Mouse (Mus musculus) ovary, postnatal 36 days (tissue): ENCODE measurements around the gene Gm11554.
"Not testable (repeated sequence)": the region's sequence is repeated elsewhere in the genome, so short reads cannot be mapped to it uniquely, and the experiment has no call there.

Experiments used
- DNase-seq: peaks from one replicate; pipeline ENCODE4 v3.0.0; 2022; ENCODE audit warnings: low spot score, mixed read lengths

Gene Gm11554

DNA sequence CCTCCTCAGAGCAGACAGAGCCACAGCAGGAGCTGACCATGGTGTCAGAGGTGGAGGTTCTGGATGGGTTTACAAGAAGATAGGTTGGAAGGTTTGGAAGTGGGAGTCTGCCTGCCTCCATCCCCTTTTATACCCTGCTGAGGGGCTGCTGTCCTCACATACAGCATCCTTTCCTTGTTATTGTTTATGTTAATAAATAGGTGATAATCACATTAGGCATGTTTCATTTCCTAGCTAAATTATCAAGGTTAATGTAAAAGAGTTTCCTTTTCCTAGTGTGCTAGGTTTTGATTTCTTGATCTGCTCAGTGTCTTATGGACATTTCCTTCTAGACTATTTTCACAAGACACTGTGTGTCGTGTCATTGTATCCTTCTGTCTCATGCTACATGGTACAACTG, at the start of gene Gm11554:
Gene Gm11554, minus strand, starts transcription at position 101 of the 400 bp plus-strand sequence.
- not testable (repeated sequence) for DNase-seq

GRCm38 (mm10) chr11:99851508-99851907, 47.3 kb upstream of the Gm11554 start, which contains the start of gene Krtap4-16:
Gene Krtap4-16, minus strand, starts transcription at chr11:99851608.
- no peak for DNase-seq

- no peak for DNase-seq
Measured at GRCm38 (mm10) chr11:99846746-99847145, 42.5 kb upstream of the Gm11554 start.

DNA sequence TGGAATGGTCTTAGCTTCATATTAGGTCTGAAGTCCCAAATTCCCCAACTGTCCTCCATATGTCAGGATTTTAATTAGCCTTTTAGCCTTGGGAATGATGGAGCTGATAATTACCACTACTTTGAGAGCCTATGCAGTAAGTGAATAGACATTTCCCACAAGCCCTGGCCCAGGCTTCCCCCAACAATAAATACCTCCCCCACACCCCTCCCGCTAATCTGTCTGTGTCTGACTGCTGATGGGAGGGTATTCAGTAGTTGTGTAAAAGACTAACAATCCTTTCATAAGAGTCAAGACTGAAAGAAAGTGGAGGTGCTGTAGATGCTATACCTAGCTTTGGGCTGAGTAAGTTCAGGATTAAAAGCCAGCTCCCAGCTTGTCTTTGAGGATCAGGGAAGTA, 37.9 kb upstream of the Gm11554 start:
- no peak for DNase-seq

DNA sequence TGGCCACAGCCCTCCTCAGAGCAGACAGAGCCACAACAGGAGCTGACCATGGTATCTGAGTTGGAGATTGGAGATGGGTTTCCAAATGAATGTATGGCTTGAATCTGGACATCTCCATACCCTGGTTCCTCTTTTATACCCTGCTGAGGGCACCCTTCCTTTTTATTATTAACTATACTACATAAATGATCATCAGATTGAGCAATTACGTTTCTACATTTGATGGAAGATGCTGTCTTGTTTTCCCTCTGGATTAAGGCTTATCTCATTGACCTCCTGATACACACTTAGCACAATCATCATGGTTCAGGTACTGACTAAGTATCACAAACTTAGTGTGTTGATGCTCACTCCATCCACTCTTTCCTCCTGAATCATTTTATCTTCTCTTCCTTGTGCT, 33.7 kb upstream of the Gm11554 start, which contains the start of gene 2300003K06Rik:
Gene 2300003K06Rik, minus strand, starts transcription at position 101 of the 400 bp plus-strand sequence.
- DNase-seq, result no peak

- not testable (repeated sequence) for DNase-seq
Measured at GRCm38 (mm10) chr11:99815566-99815965, 11.3 kb upstream of the Gm11554 start, which contains the start of gene Gm11564. Gene Gm11564, minus strand, starts transcription at chr11:99815666.

- not testable (repeated sequence) for DNase-seq
Measured at GRCm38 (mm10) chr11:99809792-99810191, 5.5 kb upstream of the Gm11554 start, which contains the start of gene Krtap4-13. Gene Krtap4-13, minus strand, starts transcription at chr11:99809892.

- not testable (repeated sequence) for DNase-seq
Measured at GRCm38 (mm10) chr11:99798832-99799231, 5.4 kb downstream of the Gm11554 start, which contains the start of gene Gm11569. Gene Gm11569, minus strand, starts transcription at chr11:99798932.

DNA sequence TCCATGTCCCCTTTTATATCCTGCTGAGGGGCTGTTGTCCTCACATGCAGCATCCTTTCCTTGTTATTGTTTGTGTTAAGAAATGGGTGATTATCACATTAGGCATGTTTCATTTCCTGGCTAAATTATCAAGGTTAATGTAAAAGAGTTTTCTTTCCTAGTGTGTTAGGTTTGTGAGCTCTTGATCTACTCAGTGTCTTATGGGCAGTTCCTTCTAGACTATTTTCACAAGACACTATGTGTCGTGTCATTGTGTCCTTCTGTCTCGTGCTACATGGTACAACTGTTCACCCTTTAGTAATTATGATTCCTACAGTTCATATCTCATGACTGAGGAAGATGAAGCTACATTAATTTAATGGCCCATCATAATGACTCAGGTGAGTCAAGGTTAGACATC, 10.9 kb downstream of the Gm11554 start, which contains the start of gene Gm11596:
Gene Gm11596, minus strand, starts transcription at position 101 of the 400 bp plus-strand sequence.
- DNase-seq, result no peak

- DNase-seq, result not testable (repeated sequence)
Measured at GRCm38 (mm10) chr11:99784900-99785299, 19.3 kb downstream of the Gm11554 start, which contains the start of gene Krtap4-9. Gene Krtap4-9, plus strand, starts transcription at chr11:99785200.

GRCm38 (mm10) chr11:99780604-99781003, 23.6 kb downstream of the Gm11554 start, which contains the start of gene Krtap4-8:
Gene Krtap4-8, minus strand, starts transcription at chr11:99780704.
- DNase-seq, result no peak

DNA sequence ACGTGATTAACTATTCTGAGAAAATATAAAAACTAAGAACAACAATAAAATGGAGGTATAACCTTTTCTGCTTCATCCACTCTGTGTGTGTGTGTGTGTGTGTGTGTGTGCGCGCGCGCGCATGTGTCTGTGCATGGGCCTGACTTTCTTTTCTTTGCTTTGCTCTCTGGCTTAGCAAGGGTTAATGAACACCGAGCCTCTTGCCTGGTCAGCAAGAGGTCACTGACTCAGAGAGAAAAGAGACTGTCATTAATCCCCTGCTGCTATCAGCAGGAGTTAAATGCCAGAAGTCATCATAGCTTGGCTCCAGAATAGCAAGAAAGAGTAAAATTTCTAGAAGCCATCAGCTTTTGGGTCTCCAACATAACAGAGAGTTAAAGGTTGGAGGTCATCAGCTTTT, 25.8 kb downstream of the Gm11554 start:
- no peak for DNase-seq

DNA sequence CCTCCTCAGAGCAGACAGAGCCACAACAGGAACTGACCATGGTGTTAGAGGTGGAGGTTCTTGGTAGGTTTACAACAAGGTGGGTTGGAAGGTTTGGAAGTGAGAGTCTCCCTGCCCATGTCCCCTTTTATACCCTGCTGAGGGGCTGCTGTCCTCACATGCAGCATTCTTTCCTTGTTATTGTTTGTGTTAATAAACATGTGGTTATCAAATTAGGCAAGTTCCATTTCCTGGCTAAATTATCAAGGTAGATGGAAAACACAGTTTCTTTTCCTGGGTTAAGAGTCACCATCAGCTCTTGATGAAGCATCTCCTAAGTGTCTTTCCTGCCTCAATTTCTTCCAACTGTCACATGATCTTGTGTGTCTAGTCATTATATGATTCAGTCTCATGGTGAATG, 31.4 kb downstream of the Gm11554 start, which contains the start of gene Gm11595:
Gene Gm11595, minus strand, starts transcription at position 101 of the 400 bp plus-strand sequence.
- DNase-seq, result not testable (repeated sequence)

GRCm38 (mm10) chr11:99768410-99768809, 35.8 kb downstream of the Gm11554 start:
- DNase-seq, result no peak

DNA sequence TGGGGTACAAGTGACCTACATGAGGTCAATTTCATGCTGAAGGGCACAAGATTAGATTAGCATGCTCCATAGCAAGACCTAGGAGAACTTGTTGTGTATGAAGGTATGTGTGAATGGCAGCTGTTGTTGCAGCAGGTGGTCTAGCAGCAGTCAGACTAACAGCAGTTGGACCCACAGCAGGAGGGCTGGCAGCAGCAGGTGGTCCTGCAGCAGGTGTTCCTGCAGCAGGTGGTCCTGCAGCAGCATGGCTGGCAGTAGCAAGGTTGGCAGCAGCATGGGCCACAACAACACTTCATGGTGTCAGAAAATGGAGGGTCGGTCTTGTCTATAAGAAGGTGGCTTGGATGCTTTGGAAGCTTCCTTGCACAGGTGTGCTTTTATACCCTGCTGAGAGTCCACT, 45.4 kb downstream of the Gm11554 start:
- no peak for DNase-seq
